Mouse (Mus musculus): ENCODE data around the gene Fbrsl1. TPM values are rescaled to one million over a fixed set of nuclear protein-coding genes. Genes with fewer than 3 reads are reported as not detected.

Gene Fbrsl1
- polyA plus RNA-seq, 1 experiment from 2014 or later, result 14.4 TPM

DNA sequence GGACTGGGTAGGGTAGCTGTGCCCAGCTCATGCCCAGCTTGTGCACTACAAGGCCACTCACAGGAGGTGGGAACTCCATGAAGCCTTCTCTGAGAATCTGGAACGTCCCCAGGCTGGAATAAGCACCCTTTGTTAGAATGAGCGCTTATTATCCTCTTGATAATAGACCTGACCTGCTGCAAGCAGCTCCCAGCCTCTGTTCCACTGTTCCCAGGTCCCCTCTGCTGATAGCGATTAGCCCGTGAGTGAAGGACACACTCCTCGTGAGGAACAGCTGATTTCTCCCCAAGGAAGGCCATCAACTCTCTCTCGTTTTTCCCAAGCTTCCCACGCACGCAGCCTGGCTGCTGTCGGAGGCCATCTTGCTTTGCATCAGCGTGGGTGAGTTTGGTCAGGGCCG, 25.9 kb upstream of the Fbrsl1 start:
- Histone ChIP-seq H3K4me2 (no peak overlapping the region), H3K4me3 (no peak overlapping the region), H3K4me1 (replicated peaks) (no peaks in the 10 kb centered on the region), H3K36me3 (no peaks in the 10 kb centered on the region), H3K27ac (ENCODE audit: poor library complexity, severe bottlenecking) (no peak overlapping the region), H3K9me3 (replicated peaks) (no peaks in the 10 kb centered on the region), H3K27me3 (replicated peaks) (peaks cover 59% of the 10 kb centered on the region), H3K9ac (no peak overlapping the region)
- no peak for ATAC-seq (ENCODE audit: insufficient number of reproducible peaks, low FRiP score)
- 68% methylated on average over 11 of the region's 11 CpGs for WGBS

DNA sequence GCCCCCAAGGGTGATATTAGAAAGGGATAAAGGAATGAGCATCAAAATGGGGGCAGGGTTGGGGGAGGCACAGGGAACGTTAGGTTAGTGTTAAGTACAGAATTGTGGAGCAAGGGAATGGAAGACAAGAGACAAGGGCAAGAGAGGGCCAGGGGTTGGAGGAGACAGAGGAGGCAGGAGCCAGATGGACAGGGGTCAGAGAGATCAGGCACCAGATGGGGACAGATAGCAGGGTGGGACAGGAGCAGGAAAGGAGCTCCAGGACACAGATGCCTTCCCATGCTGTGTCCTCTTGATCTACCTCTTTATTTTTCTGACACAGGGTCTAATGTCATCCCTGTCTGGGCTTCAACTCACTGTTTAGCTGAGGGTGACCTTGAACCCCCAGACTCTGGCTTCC, 24.5 kb upstream of the Fbrsl1 start:
- peaks cover 63% of the 10 kb centered on the region for H3K27me3 ChIP-seq (replicated peaks)
- no peaks in the 10 kb centered on the region for H3K4me1 ChIP-seq (replicated peaks)
- no peak for ATAC-seq (ENCODE audit: insufficient number of reproducible peaks, low FRiP score)
- H3K4me3 ChIP-seq, result no peak overlapping the region
- WGBS, result 42% methylated on average over 1 of the region's 1 CpGs
- no peak overlapping the region for H3K27ac ChIP-seq (ENCODE audit: poor library complexity, severe bottlenecking)
- no peak overlapping the region for H3K9ac ChIP-seq
- no peaks in the 10 kb centered on the region for H3K36me3 ChIP-seq
- H3K9me3 ChIP-seq (replicated peaks), result no peaks in the 10 kb centered on the region
- no peak overlapping the region for H3K4me2 ChIP-seq

DNA sequence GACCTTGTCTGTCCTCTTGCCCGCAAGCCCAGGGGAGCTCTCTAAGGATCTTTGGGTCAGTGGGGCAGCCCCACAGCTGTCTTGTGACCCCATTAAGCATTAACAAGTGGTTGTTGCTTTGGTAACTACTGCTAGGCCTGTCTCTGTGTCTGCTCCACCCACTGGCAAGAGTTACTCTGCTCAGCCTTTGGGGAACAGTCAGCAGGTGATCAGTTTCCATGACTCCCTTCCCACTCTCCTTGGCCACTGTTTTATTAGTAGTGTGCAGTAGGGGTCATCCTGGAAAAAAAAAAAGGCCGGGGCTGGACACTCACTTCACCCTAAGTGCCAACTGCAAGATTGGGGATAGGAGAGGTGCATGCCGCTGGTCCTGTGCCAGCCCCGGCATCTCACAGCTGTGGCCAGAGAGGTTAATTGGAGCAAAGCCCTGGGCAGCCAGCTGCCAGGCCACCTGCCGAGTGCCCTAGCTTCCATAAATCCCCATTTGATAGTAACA, 23.7 kb upstream of the Fbrsl1 start:
- H3K9ac ChIP-seq, result no peak overlapping the region
- H3K27me3 ChIP-seq (replicated peaks), result peaks cover 64% of the 10 kb centered on the region
- WGBS, result 38% methylated on average over 5 of the region's 5 CpGs
- peaks cover 1% of the 10 kb centered on the region; the same call in 1 of the 2 replicates for H3K4me1 ChIP-seq (replicated peaks)
- no peak overlapping the region for H3K4me2 ChIP-seq
- H3K27ac ChIP-seq (ENCODE audit: poor library complexity, severe bottlenecking), result no peak overlapping the region
- no peak overlapping the region for H3K4me3 ChIP-seq
- no peaks in the 10 kb centered on the region for H3K9me3 ChIP-seq (replicated peaks)
- no peaks in the 10 kb centered on the region for H3K36me3 ChIP-seq
- ATAC-seq (ENCODE audit: insufficient number of reproducible peaks, low FRiP score), result no peak

DNA sequence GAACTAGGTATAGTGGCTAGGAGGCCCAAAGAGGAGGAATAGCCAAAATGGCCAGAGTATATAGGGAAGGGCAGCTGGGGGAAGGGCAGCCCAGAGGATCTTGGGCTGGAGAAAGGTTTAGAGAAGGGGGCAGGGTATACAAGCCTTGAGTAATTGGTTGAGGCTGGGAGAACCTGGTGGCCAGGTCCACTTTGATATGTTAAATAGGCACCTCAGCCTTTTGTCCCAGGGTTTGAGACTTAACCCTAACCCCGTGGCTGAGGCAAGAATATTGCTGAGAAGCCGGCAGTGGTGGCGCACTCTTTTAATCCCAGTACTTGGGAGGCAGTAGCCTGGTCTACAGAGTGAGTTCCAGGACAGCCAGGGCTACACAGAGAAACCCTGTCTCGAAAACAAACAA, 23.0 kb upstream of the Fbrsl1 start:
- Histone ChIP-seq H3K9me3 (replicated peaks) (no peaks in the 10 kb centered on the region), H3K4me3 (no peak overlapping the region), H3K27me3 (replicated peaks) (peaks cover 63% of the 10 kb centered on the region), H3K27ac (ENCODE audit: poor library complexity, severe bottlenecking) (no peak overlapping the region), H3K4me2 (no peak overlapping the region), H3K36me3 (no peaks in the 10 kb centered on the region), H3K9ac (no peak overlapping the region), H3K4me1 (replicated peaks) (peaks cover 8% of the 10 kb centered on the region; the same call in 1 of the 2 replicates)
- WGBS, result 26% methylated on average over 4 of the region's 4 CpGs
- no peak for ATAC-seq (ENCODE audit: insufficient number of reproducible peaks, low FRiP score)

DNA sequence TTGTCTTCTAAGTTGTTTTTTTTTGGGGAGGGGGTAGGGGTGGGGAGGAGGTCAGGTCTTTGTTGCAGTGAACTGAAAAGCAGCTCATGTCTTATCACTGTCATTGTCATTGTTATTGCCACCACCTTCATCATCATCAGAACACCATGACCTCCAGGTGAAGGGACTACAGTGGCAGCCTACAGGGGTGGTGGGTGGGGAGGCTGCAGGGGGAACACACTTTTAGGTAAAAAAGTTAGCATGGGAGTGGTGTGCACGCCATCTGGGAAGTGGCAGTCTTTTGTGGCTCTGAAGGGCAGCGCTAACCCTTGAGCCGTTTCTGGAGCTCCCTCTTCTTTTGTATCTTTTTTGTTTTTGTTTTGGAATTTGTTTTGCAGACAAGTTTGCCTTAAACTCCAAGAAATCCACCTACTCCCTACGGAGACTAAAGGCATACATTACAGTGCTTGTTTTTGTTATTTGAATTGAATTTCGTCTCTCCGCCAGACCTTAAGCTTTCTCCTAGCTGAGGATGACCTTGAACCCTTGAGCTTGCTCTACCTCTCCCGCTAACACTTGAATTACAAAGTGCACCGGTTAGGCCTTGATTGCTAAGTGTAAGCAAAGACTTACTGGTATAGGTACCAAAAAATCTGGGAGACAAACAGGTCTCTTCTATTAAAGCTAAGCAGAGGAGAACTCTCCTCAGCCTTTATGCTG, 21.1 kb upstream of the Fbrsl1 start:
- H3K36me3 ChIP-seq, result no peaks in the 10 kb centered on the region
- H3K9me3 ChIP-seq (replicated peaks), result no peaks in the 10 kb centered on the region
- no peak overlapping the region for H3K9ac ChIP-seq
- H3K4me3 ChIP-seq, result no peak overlapping the region
- no peak overlapping the region for H3K4me2 ChIP-seq
- ATAC-seq (ENCODE audit: insufficient number of reproducible peaks, low FRiP score), result no peak
- H3K27ac ChIP-seq (ENCODE audit: poor library complexity, severe bottlenecking), result no peak overlapping the region
- peaks cover 53% of the 10 kb centered on the region for H3K27me3 ChIP-seq (replicated peaks)
- peaks cover 8% of the 10 kb centered on the region; the same call in 1 of the 2 replicates for H3K4me1 ChIP-seq (replicated peaks)
- WGBS, result 75% methylated on average over 8 of the region's 8 CpGs

DNA sequence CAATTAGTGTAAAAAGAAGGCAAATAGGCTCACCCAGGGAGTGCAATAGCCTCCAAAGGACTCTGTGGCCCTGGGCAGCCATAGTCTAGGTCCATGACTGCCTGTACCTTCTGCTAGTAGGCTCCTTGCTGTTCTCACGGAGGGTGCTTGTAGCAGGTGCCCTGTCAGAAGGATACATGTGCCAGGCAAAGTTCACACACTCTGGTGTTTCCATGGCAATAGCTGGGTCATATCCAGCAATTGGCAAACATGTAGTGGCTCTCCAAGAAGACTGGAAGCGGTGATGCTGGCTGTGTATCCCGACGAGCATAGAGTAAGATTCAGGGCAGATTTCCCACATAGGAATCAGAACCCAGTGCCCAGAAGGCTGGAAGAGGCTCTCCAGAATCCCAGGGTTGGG, 20.0 kb upstream of the Fbrsl1 start:
- no peak for ATAC-seq (ENCODE audit: insufficient number of reproducible peaks, low FRiP score)
- Histone ChIP-seq H3K4me3 (no peak overlapping the region), H3K27ac (ENCODE audit: poor library complexity, severe bottlenecking) (no peak overlapping the region), H3K9me3 (replicated peaks) (no peaks in the 10 kb centered on the region), H3K27me3 (replicated peaks) (peaks cover 47% of the 10 kb centered on the region), H3K4me1 (replicated peaks) (peaks cover 8% of the 10 kb centered on the region; the same call in 1 of the 2 replicates), H3K9ac (no peak overlapping the region), H3K36me3 (no peaks in the 10 kb centered on the region), H3K4me2 (no peak overlapping the region)
- 77% methylated on average over 4 of the region's 4 CpGs for WGBS

DNA sequence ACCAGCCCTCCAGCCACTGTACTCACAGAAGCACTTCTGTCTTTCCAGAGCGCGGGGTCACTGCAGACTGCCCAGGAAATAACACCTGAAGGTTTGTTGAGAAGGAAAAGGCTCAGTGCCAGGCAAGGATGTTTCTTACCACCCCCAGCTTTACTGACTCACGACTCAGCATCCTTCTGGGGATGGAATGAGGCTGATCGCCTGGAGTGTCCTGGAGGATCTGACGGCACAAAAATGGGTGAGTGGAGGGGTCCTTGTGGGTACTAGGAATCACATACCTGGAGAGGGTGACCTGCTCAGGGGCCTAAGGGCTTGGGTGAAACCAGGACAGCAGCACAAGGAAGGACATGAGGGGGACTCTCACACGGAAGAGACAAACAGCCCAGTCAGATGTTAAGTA, 19.4 kb upstream of the Fbrsl1 start:
- H3K4me3 ChIP-seq, result no peak overlapping the region
- no peaks in the 10 kb centered on the region for H3K36me3 ChIP-seq
- H3K27me3 ChIP-seq (replicated peaks), result peaks cover 47% of the 10 kb centered on the region
- ATAC-seq (ENCODE audit: insufficient number of reproducible peaks, low FRiP score), result no peak
- no peaks in the 10 kb centered on the region for H3K9me3 ChIP-seq (replicated peaks)
- H3K9ac ChIP-seq, result no peak overlapping the region
- WGBS, result 64% methylated on average over 6 of the region's 6 CpGs
- H3K4me1 ChIP-seq (replicated peaks), result peaks cover 8% of the 10 kb centered on the region; the same call in 1 of the 2 replicates
- H3K4me2 ChIP-seq, result no peak overlapping the region
- no peak overlapping the region for H3K27ac ChIP-seq (ENCODE audit: poor library complexity, severe bottlenecking)

DNA sequence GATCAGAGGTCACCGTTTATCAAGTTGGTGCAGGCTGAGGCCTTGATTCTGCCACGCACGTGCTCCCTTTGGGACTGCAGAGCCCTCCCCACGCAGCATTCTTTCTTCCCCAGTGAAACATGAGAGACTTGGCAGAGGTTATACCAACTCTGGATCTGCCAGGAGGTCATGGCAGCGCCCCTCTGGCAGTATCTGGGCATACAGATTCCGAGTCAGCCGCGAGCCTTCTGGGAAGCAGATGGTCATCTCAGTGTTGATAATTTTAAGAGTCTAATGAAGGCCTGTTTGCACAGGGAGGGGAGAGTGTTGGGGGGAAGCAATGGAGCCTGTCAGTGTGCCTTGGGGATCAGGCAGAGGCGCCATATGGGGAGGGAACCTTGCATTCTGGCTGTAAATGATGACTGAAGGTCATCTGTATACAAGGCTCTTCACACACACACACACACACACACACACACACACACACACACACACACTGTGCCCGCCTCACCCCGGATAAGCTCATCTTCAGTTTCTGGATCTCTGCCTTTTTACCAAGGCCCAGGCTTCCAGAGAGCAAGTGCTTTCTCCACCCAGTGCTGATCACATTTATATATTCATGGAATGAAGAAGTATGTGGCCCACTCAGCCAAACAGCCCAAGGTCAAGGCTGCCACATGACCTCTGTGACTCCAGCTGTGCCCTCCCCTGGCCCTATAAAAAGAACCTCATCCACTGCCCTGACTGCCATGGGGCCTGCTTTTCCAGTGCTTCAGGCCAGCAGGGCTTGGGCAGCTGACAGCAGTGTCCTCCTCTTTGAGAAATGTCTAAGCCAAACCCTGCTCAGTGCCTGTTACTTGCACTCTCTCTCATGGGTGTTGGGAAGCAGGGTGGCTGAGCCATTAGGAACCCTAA, 18.5 kb upstream of the Fbrsl1 start:
- no peak overlapping the region for H3K9ac ChIP-seq
- no peaks in the 10 kb centered on the region for H3K36me3 ChIP-seq
- 72% methylated on average over 11 of the region's 11 CpGs for WGBS
- H3K27me3 ChIP-seq (replicated peaks), result peaks cover 38% of the 10 kb centered on the region
- H3K27ac ChIP-seq (ENCODE audit: poor library complexity, severe bottlenecking), result no peak overlapping the region
- peaks cover 8% of the 10 kb centered on the region; the same call in 1 of the 2 replicates for H3K4me1 ChIP-seq (replicated peaks)
- H3K4me2 ChIP-seq, result no peak overlapping the region
- no peak for ATAC-seq (ENCODE audit: insufficient number of reproducible peaks, low FRiP score)
- no peak overlapping the region for H3K4me3 ChIP-seq
- H3K9me3 ChIP-seq (replicated peaks), result no peaks in the 10 kb centered on the region

DNA sequence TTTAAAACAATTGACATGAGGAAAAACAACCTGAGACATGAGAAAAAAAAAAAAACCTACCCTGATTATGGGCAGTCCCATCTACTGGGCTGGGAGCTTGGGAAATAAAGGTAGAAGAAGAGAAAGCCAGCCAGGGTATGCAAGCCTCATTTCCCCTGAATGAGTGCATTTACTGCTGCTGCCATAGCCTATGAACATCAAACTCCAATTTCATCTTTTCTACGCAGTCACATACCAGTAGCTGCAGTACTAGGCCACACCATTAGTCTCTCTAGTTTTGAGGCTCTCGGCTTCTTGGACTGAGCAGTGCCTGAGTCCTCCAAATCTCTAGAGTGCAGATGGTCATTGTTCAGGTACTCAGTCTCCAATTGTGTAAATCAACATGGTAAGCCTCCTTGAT, 14.3 kb upstream of the Fbrsl1 start:
- Histone ChIP-seq H3K4me1 (replicated peaks) (peaks cover 8% of the 10 kb centered on the region; the same call in 1 of the 2 replicates), H3K4me3 (no peak overlapping the region), H3K27me3 (replicated peaks) (peaks cover 11% of the 10 kb centered on the region), H3K9me3 (replicated peaks) (no peaks in the 10 kb centered on the region), H3K27ac (ENCODE audit: poor library complexity, severe bottlenecking) (no peak overlapping the region), H3K4me2 (no peak overlapping the region), H3K36me3 (no peaks in the 10 kb centered on the region), H3K9ac (no peak overlapping the region)
- ATAC-seq (ENCODE audit: insufficient number of reproducible peaks, low FRiP score), result no peak
- WGBS, result 86% methylated on average over 2 of the region's 2 CpGs

DNA sequence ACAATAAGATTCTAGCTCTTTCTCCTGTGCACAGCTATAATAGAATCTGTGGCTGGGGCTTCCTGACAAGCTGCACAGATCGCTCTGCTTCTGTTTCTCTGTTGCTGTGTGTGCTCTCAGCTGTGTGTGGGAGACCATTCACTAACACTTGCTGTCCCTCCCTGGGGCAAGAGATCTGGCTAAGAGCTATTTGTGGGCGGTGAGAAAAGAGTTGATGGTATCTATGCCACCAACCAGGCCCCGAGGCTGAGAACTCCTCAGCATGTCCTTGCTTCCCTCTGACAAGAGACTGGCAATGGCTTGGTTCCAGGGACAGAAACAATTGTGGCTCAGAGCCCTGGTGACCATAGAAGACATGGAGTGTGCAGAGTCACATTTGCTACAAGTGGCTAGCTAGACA, 10.6 kb upstream of the Fbrsl1 start:
- ATAC-seq (ENCODE audit: insufficient number of reproducible peaks, low FRiP score), result no peak
- no peak overlapping the region for H3K4me2 ChIP-seq
- no peak overlapping the region for H3K4me3 ChIP-seq
- H3K9ac ChIP-seq, result no peak overlapping the region
- peaks cover 9% of the 10 kb centered on the region for H3K27me3 ChIP-seq (replicated peaks)
- H3K36me3 ChIP-seq, result no peaks in the 10 kb centered on the region
- no peaks in the 10 kb centered on the region for H3K4me1 ChIP-seq (replicated peaks)
- H3K9me3 ChIP-seq (replicated peaks), result no peaks in the 10 kb centered on the region
- H3K27ac ChIP-seq (ENCODE audit: poor library complexity, severe bottlenecking), result no peak overlapping the region
- WGBS, result 39% methylated on average over 3 of the region's 3 CpGs

DNA sequence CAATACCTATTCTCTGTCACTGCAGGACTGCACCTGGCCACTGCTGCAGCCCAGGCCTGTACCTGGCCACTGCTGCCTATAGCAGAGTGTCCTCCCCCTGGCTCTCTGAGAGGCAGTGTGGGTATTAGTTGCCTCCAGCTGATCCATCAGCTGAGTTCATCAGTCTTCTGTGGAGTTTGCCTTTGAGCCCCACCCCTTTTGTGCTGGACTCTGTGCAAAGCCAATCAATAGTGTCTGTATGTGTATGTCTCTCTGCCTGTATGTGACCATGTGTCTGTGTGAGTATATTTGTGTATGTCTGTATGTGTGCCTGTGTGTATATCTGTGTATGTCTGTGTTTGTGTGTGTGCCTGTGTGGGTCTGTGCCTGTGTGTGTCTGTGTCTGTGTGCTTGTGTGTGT, 7.0 kb upstream of the Fbrsl1 start:
- H3K27ac ChIP-seq (ENCODE audit: poor library complexity, severe bottlenecking), result no peak overlapping the region
- no peak for ATAC-seq (ENCODE audit: insufficient number of reproducible peaks, low FRiP score)
- H3K9me3 ChIP-seq (replicated peaks), result no peaks in the 10 kb centered on the region
- H3K4me1 ChIP-seq (replicated peaks), result no peaks in the 10 kb centered on the region
- H3K4me2 ChIP-seq, result no peak overlapping the region
- H3K9ac ChIP-seq, result no peak overlapping the region
- H3K27me3 ChIP-seq (replicated peaks), result peaks cover 5% of the 10 kb centered on the region
- no peak overlapping the region for H3K4me3 ChIP-seq
- H3K36me3 ChIP-seq, result no peaks in the 10 kb centered on the region
